Mouse (Mus musculus) heart, postnatal 0 days (tissue): ENCODE data around the gene Cnih1. TPM values are rescaled to one million over a fixed set of nuclear protein-coding genes. Genes with fewer than 3 reads are reported as not detected.
A peak's percentile ranks its signal among the peaks of the same experiment; 100 is the strongest.

Experiments
- ATAC-seq: fragments of 200-750 bp; cut with Nextera tagmentation; 2 replicates; pipeline ENCODE4 v1.8.0; 2017; ENCODE audit warnings: low read depth, moderate number of reproducible peaks, moderate library complexity; ENCODE audit not compliant: insufficient read depth
- DNase-seq: peaks from one replicate; pipeline ENCODE4 v3.0.0-alpha.2; 2016; ENCODE audit warnings: low spot score
- H3K27ac ChIP-seq: fragments of 300-500 bp; sonication (generic); 2 replicates; pipeline ENCODE4 v1.5.1; 2014; ENCODE audit warnings: low read depth, mild to moderate bottlenecking
- H3K27me3 ChIP-seq: fragments of 300-500 bp; sonication (generic); 2 replicates; pipeline ENCODE4 v1.6.1; 2014; ENCODE audit warnings: low read length, mixed read lengths; ENCODE audit not compliant: control insufficient read depth, insufficient read depth
- H3K36me3 ChIP-seq: fragments of 300-500 bp; sonication (generic); replicated peaks from 2 replicates; pipeline ENCODE4 v1.6.1; 2014; ENCODE audit warnings: low read length, mixed read lengths; ENCODE audit not compliant: control insufficient read depth, insufficient read depth
- H3K4me1 ChIP-seq: fragments of 300-500 bp; sonication (generic); 2 replicates; pipeline ENCODE4 v1.6.1; 2014; ENCODE audit warnings: antibody characterized with exemption; ENCODE audit not compliant: control insufficient read depth, insufficient read depth
- H3K4me2 ChIP-seq: fragments of 300-500 bp; sonication (generic); 2 replicates; pipeline ENCODE4 v1.6.1; 2014; ENCODE audit warnings: low read depth, mild to moderate bottlenecking, low read length, moderate library complexity
- H3K4me3 ChIP-seq: fragments of 300-500 bp; sonication (generic); 2 replicates; pipeline ENCODE4 v1.5.1; 2014; ENCODE audit warnings: low read depth, low read length
- H3K9ac ChIP-seq: fragments of 300-500 bp; sonication (generic); replicated peaks from 2 replicates; pipeline ENCODE4 v1.6.1; 2014; ENCODE audit warnings: low read depth, low read length, mixed read lengths
- H3K9me3 ChIP-seq: fragments of 300-500 bp; sonication (generic); replicated peaks from 2 replicates; pipeline ENCODE4 v1.6.1; 2016; ENCODE audit warnings: low read length; ENCODE audit not compliant: control insufficient read depth
- CTCF ChIP-seq: IDR thresholded peaks from 2 replicates; pipeline ENCODE4 v1.5.1; 2016; ENCODE audit warnings: antibody characterized with exemption, control low read depth, low read depth
- EP300 ChIP-seq: IDR thresholded peaks from 2 replicates; pipeline ENCODE4 v1.6.1; 2016; ENCODE audit warnings: antibody characterized with exemption, low read depth
- WGBS: fragments of 180-500 bp; shearing (Covaris S2); extraction: QIAGEN DNeasy Blood & Tissue Kit; methylation state at CpG from one replicate; pipeline ENCODE4 v1.1.7; 2014; 5-methylcytosine and 5-hydroxymethylcytosine counted together
- polyA plus RNA-seq: library from polyadenylated mRNA; unstranded; fragments of >200 nt; fragmentation: Nextera tagmentation; extraction: Ambion mirVana; gene quantifications from 2 replicates; pipeline ENCODE4 v1.2.1, GENCODE M21; 2015
- total RNA-seq: library from RNA; depleted of rRNA; stranded (reverse); fragments of >200 nt; gene quantifications from 2 replicates; pipeline ENCODE4 v1.2.3, GENCODE M21; 2014; ENCODE audit warnings: low replicate concordance

Cnih1 gene
- total and polyA plus RNA-seq, 2 experiments from 2014 or later, result 103 to 131 TPM

- TF ChIP-seq CTCF, result no peak
- no peak for TF ChIP-seq EP300
- H3K36me3 ChIP-seq, result peaks cover 21% of the 10 kb centered on the region
- 88% methylated on average over 5 of the region's 5 CpGs for WGBS
- no peaks in the 10 kb centered on the region for H3K27me3 ChIP-seq
- no peaks in the 10 kb centered on the region for H3K9me3 ChIP-seq
- no peak overlapping the region for H3K9ac ChIP-seq
- no peak overlapping the region for H3K27ac ChIP-seq
- no peak for ATAC-seq
- peaks cover 10% of the 10 kb centered on the region for H3K4me1 ChIP-seq
- DNase-seq, result no peak
- no peak overlapping the region for H3K4me3 ChIP-seq
- H3K4me2 ChIP-seq, result no peak overlapping the region
Measured at GRCm38 (mm10) chr14:46785247-46785646, 3.0 kb downstream of the Cnih1 start.

GRCm38 (mm10) chr14:46783327-46783926 is 4.8 kb downstream of the Cnih1 start:
- Histone ChIP-seq H3K9ac (no peak overlapping the region), H3K36me3 (peaks cover 40% of the 10 kb centered on the region), H3K9me3 (peaks cover 9% of the 10 kb centered on the region; the same call in 1 of the 2 replicates), H3K4me2 (no peak overlapping the region), H3K4me3 (no peak overlapping the region), H3K27me3 (no peaks in the 10 kb centered on the region), H3K4me1 (peaks cover 6% of the 10 kb centered on the region), H3K27ac (no peak overlapping the region)
- DNase-seq (no peak), ATAC-seq (no peak)
- TF ChIP-seq EP300 (no peak), CTCF (no peak)
- WGBS, result 88% methylated on average over 10 of the region's 10 CpGs

DNA sequence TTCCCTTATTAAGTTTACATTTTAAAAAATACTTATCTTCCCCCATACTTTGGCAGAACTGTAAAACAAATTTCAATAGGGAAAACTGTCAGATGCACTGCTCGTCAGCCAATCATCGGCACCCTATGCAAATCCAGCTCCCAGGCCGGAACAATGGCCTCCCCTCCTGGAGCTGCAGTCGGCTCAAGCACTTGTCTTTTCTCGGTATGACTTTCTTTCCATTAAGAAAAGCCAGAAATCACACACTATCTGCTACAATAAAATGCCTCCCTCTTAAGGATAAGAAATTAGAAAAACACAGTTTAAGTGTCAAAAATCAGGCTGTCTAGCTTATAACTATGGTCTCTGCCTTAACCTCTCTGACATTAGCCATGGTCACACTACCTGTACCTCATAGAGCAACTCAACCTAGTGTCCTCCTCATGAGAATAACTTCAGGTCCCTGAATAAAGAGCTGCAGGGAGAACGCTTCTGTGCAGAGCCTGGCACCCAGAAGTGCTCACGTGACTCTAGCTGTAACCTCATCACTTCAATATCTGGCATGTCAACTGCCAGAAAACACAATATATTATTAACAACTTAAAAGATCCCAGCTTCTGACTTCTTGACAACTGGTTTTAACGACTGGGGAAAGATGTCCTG is 5.9 kb downstream of the Cnih1 start:
- DNase-seq (no peak), ATAC-seq (no peak)
- WGBS, result 75% methylated on average over 8 of the region's 8 CpGs
- Histone ChIP-seq H3K4me3 (no peak overlapping the region), H3K4me2 (no peak overlapping the region), H3K9me3 (peaks cover 9% of the 10 kb centered on the region; the same call in 1 of the 2 replicates), H3K27ac (no peak overlapping the region), H3K9ac (no peak overlapping the region), H3K27me3 (no peaks in the 10 kb centered on the region), H3K4me1 (peaks cover 6% of the 10 kb centered on the region; the same call in 1 of the 2 replicates), H3K36me3 (peaks cover 51% of the 10 kb centered on the region)
- TF ChIP-seq CTCF, result no peak
- no peak for TF ChIP-seq EP300

DNA sequence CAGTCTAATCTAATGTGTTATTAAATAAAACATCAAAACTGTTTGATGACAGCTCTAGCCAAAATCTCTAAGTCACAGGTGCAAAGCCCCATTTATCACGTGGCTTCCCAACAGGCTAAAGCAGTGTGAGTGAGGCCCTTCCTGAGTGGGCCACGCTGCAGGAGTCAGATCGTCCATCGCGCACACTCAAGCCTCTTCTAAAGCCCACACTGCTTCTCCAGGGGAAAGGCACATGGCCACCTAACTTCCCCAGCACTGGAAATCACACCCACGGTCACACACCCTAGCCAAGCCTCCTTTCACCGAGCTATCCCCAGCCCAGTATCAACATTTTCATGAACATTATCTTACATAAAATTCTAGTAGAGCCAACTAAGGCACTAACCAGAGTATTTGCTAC is 7.1 kb downstream of the Cnih1 start:
- Histone ChIP-seq H3K27me3 (no peaks in the 10 kb centered on the region), H3K9me3 (peaks cover 9% of the 10 kb centered on the region; the same call in 1 of the 2 replicates), H3K27ac (no peak overlapping the region), H3K36me3 (peaks cover 60% of the 10 kb centered on the region), H3K4me1 (no peaks in the 10 kb centered on the region), H3K4me2 (no peak overlapping the region), H3K4me3 (no peak overlapping the region), H3K9ac (no peak overlapping the region)
- TF ChIP-seq CTCF, result no peak
- no peak for TF ChIP-seq EP300
- ATAC-seq (no peak), DNase-seq (no peak)
- WGBS, result 87% methylated on average over 7 of the region's 7 CpGs

DNA sequence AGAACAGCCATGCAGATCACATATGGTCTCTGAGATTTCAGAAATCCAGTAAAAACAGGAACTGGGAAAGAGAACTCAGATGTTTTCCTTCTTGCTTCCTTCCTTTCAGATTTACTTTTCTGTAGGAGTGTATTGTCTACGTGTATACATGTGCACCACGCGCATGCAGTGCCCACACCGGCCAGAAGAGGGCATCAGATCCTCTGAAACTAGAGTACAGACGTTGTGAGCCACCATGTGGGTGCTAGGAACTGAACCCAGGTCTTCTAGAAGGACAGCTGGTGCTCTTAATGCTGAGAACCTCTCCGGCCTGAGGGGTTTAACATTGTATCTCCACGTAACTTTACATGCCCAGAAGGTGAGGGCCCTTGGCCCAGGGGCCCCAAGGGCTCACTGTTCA is 9.0 kb downstream of the Cnih1 start:
- Histone ChIP-seq H3K36me3 (peaks cover 75% of the 10 kb centered on the region), H3K27me3 (no peaks in the 10 kb centered on the region), H3K4me2 (no peak overlapping the region), H3K9ac (no peak overlapping the region), H3K4me3 (no peak overlapping the region), H3K27ac (no peak overlapping the region), H3K9me3 (peaks cover 9% of the 10 kb centered on the region; the same call in 1 of the 2 replicates), H3K4me1 (no peaks in the 10 kb centered on the region)
- DNase-seq, result no peak
- TF ChIP-seq EP300, result no peak
- peak; percentile 9; the same call in 1 of the 2 replicates for TF ChIP-seq CTCF
- 99% methylated on average over 7 of the region's 7 CpGs for WGBS
- ATAC-seq, result no peak

DNA sequence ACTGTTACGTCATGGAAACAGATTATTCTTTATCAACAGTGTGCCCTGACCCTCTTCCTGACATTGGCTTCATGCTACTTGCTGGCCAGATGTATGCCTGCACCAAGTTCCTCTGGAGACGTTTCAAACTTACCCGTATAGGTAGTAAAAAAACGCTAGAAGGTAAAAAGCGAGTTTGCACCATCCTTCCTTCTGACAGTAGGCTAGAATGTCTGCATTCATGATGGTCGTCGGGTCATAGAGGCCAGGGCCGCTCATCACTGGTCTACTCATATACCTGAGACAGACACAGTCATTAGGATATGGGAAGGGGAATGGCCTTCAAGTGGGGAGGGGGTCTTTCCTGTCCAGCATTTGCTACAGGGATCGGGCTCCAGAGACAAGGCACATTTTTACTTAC is 9.5 kb downstream of the Cnih1 start:
- H3K4me3 ChIP-seq, result no peak overlapping the region
- peaks cover 75% of the 10 kb centered on the region for H3K36me3 ChIP-seq
- no peak overlapping the region for H3K9ac ChIP-seq
- ATAC-seq (no peak), DNase-seq (no peak)
- no peaks in the 10 kb centered on the region for H3K27me3 ChIP-seq
- no peak overlapping the region for H3K4me2 ChIP-seq
- WGBS, result 93% methylated on average over 9 of the region's 9 CpGs
- no peaks in the 10 kb centered on the region for H3K4me1 ChIP-seq
- H3K9me3 ChIP-seq, result peaks cover 9% of the 10 kb centered on the region; the same call in 1 of the 2 replicates
- TF ChIP-seq CTCF (no peak), EP300 (no peak)
- H3K27ac ChIP-seq, result no peak overlapping the region
